In genomic region chr14:120289065-120289464, GRCm38 (mm10) we compare ENCODE assay signal across 10 mouse cellular contexts. TPM values are rescaled to one million over a fixed set of nuclear protein-coding genes. Genes with fewer than 3 reads are reported as not detected.
DNase-seq lines count a peak whose midpoint lies in the region; ATAC-seq and TF ChIP-seq lines count a peak whose summit lies in the region.
"Had no signal": no experiment of that assay in that cellular context is flagged by ENCODE, and none has a peak within 500 bp of the region (broad histone marks: within the 10 kb centered on the region; RNA-seq: fewer than 3 reads in every experiment).

No protein-coding gene starts in this region.

- no peak for ATAC-seq in stomach, embryonic 16.5 days (ENCODE audit: insufficient read depth, low FRiP score)

- H3K36me3 ChIP-seq in spleen, adult 2 months (ENCODE audit: control insufficient read depth, insufficient read depth, low read length): no peaks in the 10 kb centered on the region; the same call in 1 of the 2 replicates
- H3K36me3 ChIP-seq in kidney, adult 2 months (ENCODE audit: control insufficient read depth, insufficient read depth, low read length): no peaks in the 10 kb centered on the region
- 0 out of 2 replicates have a peak, but pooled peaks cover 5% of the 10 kb centered on the region for H3K36me3 ChIP-seq in stomach, embryonic 16.5 days (ENCODE audit: control insufficient read depth, insufficient read depth, low read length)

- peak overlapping the region; percentile 85 for H3K27ac ChIP-seq in gastrocnemius, adult 2 months
- peak overlapping the region; percentile 31; the same call in 1 of the 2 replicates for H3K27ac ChIP-seq in spleen, adult 2 months (ENCODE audit: insufficient read depth, low read length)
- H3K27ac ChIP-seq in kidney, adult 2 months (ENCODE audit: insufficient read depth, low read depth, low read length): peak overlapping the region; percentile 51
- peak overlapping the region; percentile 68 for H3K27ac ChIP-seq in stomach, embryonic 16.5 days (ENCODE audit: low read length)

- no peak for TF ChIP-seq CTCF in gastrocnemius, adult 2 months (IDR thresholded peaks at IDR 0.05)
- TF ChIP-seq CTCF in spleen, adult 2 months (IDR thresholded peaks at IDR 0.05; ENCODE audit: extremely low read depth, insufficient read depth, insufficient read length, insufficient replicate concordance): no peak
- no peak for TF ChIP-seq CTCF in kidney, adult 2 months (conservative IDR thresholded peaks at IDR 0.05; ENCODE audit: insufficient read depth, insufficient read length, low read depth, low read length)

- H3K4me2 ChIP-seq in stomach, embryonic 16.5 days (ENCODE audit: low read depth, low read length): no peak overlapping the region
- H3K4me2 ChIP-seq: liver, embryonic 11.5 days had no signal

- H3K9ac ChIP-seq in stomach, embryonic 16.5 days (ENCODE audit: low read length): 0 out of 2 replicates have a peak overlapping the region, but pooled peaks have one; percentile 10

- intact Hi-C loops in gastrocnemius, adult 2 months (cut with DNase I): no loop called here

- peak overlapping the region; percentile 45 for H3K4me3 ChIP-seq in gastrocnemius, adult 2 months
- H3K4me3 ChIP-seq in spleen, adult 2 months (ENCODE audit: extremely low read depth, insufficient read depth, insufficient read length): no peak overlapping the region
- H3K4me3 ChIP-seq in kidney, adult 2 months (ENCODE audit: insufficient read depth, low read depth, low read length): no peak overlapping the region
- H3K4me3 ChIP-seq in stomach, embryonic 16.5 days (replicated peaks; ENCODE audit: low read length): no peak overlapping the region
- H3K4me3 ChIP-seq: myocyte had no signal

- no peak for TF ChIP-seq POLR2A in spleen, adult 2 months (IDR thresholded peaks at IDR 0.05; ENCODE audit: low read depth, low read length)
- TF ChIP-seq POLR2A in kidney, adult 2 months (IDR thresholded peaks at IDR 0.05; ENCODE audit: low read depth, low read length): no peak

- peaks cover 30% of the 10 kb centered on the region for H3K4me1 ChIP-seq in spleen, adult 2 months (ENCODE audit: control insufficient read depth, insufficient read depth, insufficient read length)
- H3K4me1 ChIP-seq in kidney, adult 2 months (ENCODE audit: control insufficient read depth, insufficient read depth, low read length): peaks cover 35% of the 10 kb centered on the region
- H3K4me1 ChIP-seq in stomach, embryonic 16.5 days (ENCODE audit: control insufficient read depth, insufficient read depth, low read length): peaks cover 59% of the 10 kb centered on the region

- no peaks in the 10 kb centered on the region for H3K9me3 ChIP-seq in stomach, embryonic 16.5 days (replicated peaks; ENCODE audit: control insufficient read depth, low read length)

- H3K27me3 ChIP-seq in spleen, adult 2 months (ENCODE audit: control insufficient read depth, insufficient read depth, low read length): no peaks in the 10 kb centered on the region
- H3K27me3 ChIP-seq in kidney, adult 2 months (replicated peaks; ENCODE audit: control insufficient read depth, insufficient read depth, low read length): no peaks in the 10 kb centered on the region
- no peaks in the 10 kb centered on the region for H3K27me3 ChIP-seq in stomach, embryonic 16.5 days (ENCODE audit: control insufficient read depth, insufficient read depth, low read length)

- peak; percentile 70 for DNase-seq in gastrocnemius, adult 2 months
- DNase-seq in gastrocnemius, adult 8-10 months (ENCODE audit: low spot score in 2 of 2): no peak
- no peak for DNase-seq in spleen, adult 2 months (ENCODE audit: low read depth in 1 of 2, low spot score in 2 of 2)
- no peak for DNase-seq in spleen, adult 18-20 months
- peak; percentile 60 for DNase-seq in kidney, adult 2 months
- no peak for DNase-seq in ovary, postnatal 10 days (ENCODE audit: low spot score)
- DNase-seq in cerebellum, postnatal 4 days (ENCODE audit: low spot score in 2 of 2): no peak

- 72% methylated on average over 9 of the region's 9 CpGs for WGBS in spleen, adult 2 months
- 34% methylated on average over 9 of the region's 9 CpGs for WGBS in kidney, adult 2 months
- 67% methylated on average over 9 of the region's 9 CpGs for WGBS in stomach, embryonic 16.5 days

RNA-seq across cellular contexts. Expression of gene Mbnl2, which starts 13.6 kb away (rescaled TPM):
- total RNA-seq in gastrocnemius, adult 2 months (2021): 100 to 1,000 TPM; 282 to 352 TPM
- 100 to 1,000 TPM; 229 to 309 (median 276) TPM for total RNA-seq in gastrocnemius, adult 8-10 months (2022)
- polyA plus RNA-seq in spleen, adult 2 months (2012; rRNA removed): 18.9 and 28.9 TPM in 2 replicates
- 50.0 and 53.9 TPM in 2 replicates for polyA plus RNA-seq in kidney, adult 2 months (2012; rRNA removed)
- polyA plus RNA-seq in stomach, embryonic 16.5 days (2015; fragmentation: Nextera tagmentation; extraction: Ambion mirVana): 131 and 136 TPM in 2 replicates

Comparison
In these comparisons a context has a peak if more than half of its experiments do, and no peak if none do; other contexts are left out.
1. DNase-seq: peak in gastrocnemius, adult 2 months (single experiment) and kidney, adult 2 months (single experiment); none in gastrocnemius, adult 8-10 months (0 of 2), spleen, adult 2 months (0 of 2), spleen, adult 18-20 months (0 of 2), ovary, postnatal 10 days (single experiment) and cerebellum, postnatal 4 days (0 of 2).
2. H3K27ac ChIP-seq: peak in every context shown above with its lines; median percentile 85 in gastrocnemius, adult 2 months; 68 in stomach, embryonic 16.5 days; 51 in kidney, adult 2 months; 31 in spleen, adult 2 months.